Mouse (Mus musculus) G1E-ER4 (cell line): ENCODE results near the gene Catsper2. TPM values are rescaled to one million over a fixed set of nuclear protein-coding genes. Genes with fewer than 3 reads are reported as not detected.
"Not testable (repeated sequence)": the region's sequence is repeated elsewhere in the genome, so short reads cannot be mapped to it uniquely, and the experiment has no call there.

ENCODE experiments used
- GATA1 ChIP-seq: IDR thresholded peaks from one replicate; pipeline ENCODE4 v1.8.0; 2012; ENCODE audit warnings: low read length, inconsistent platforms
- polyA plus RNA-seq: library from polyadenylated mRNA; stranded (reverse); fragments of >175 nt; gene quantifications from 2 replicates; pipeline ENCODE4 v1.2.3, GENCODE M21; 2012

The Catsper2 gene
- polyA plus RNA-seq, 1 experiment: 0.21 TPM

- not testable (repeated sequence) for TF ChIP-seq GATA1
Measured at GRCm38 (mm10) chr2:121386961-121387575, 26.5 kb downstream of the Catsper2 start, which contains the start of gene Strc. Gene Strc, minus strand, starts transcription at chr2:121387168.

- no peak for TF ChIP-seq GATA1
Measured at GRCm38 (mm10) chr2:121374766-121375165, 38.8 kb downstream of the Catsper2 start.

GRCm38 (mm10) chr2:121372266-121372665 is 41.3 kb downstream of the Catsper2 start:
- TF ChIP-seq GATA1: no peak

- TF ChIP-seq GATA1: no peak
Measured at GRCm38 (mm10) chr2:121370921-121371320, 42.7 kb downstream of the Catsper2 start.

- TF ChIP-seq GATA1: no peak
Measured at GRCm38 (mm10) chr2:121368831-121369230, 44.8 kb downstream of the Catsper2 start.

- TF ChIP-seq GATA1: no peak
Measured at GRCm38 (mm10) chr2:121363656-121364055, 49.9 kb downstream of the Catsper2 start.

- TF ChIP-seq GATA1: no peak
Measured at GRCm38 (mm10) chr2:121359461-121359860, 54.1 kb downstream of the Catsper2 start.

- TF ChIP-seq GATA1: no peak
Measured at GRCm38 (mm10) chr2:121358381-121358780, 55.2 kb downstream of the Catsper2 start.

- TF ChIP-seq GATA1: no peak
Measured at GRCm38 (mm10) chr2:121357961-121358360, 55.6 kb downstream of the Catsper2 start.

GRCm38 (mm10) chr2:121357494-121357893 is 56.1 kb downstream of the Catsper2 start, which contains the start of gene Ckmt1:
Gene Ckmt1, plus strand, starts transcription at chr2:121357714.
- TF ChIP-seq GATA1: no peak

- no peak for TF ChIP-seq GATA1
Measured at GRCm38 (mm10) chr2:121354820-121355592, 58.6 kb downstream of the Catsper2 start, which contains the start of gene Ppip5k1. Gene Ppip5k1, minus strand, starts transcription at chr2:121355396.

- no peak for TF ChIP-seq GATA1
Measured at GRCm38 (mm10) chr2:121354378-121354777, 59.2 kb downstream of the Catsper2 start.

- TF ChIP-seq GATA1: no peak
Measured at GRCm38 (mm10) chr2:121353156-121353555, 60.4 kb downstream of the Catsper2 start.

Other genes with a start within 250 kb of the Catsper2 start
- gene Tubgcp4, start 243.1 kb downstream of the Catsper2 start, polyA plus RNA-seq: 17.0 and 25.6 TPM in 2 replicates
- gene Zscan29, start 242.7 kb downstream of the Catsper2 start, polyA plus RNA-seq: 10.8 and 12.7 TPM in 2 replicates
- gene Trp53bp1, start 142.4 kb downstream of the Catsper2 start, polyA plus RNA-seq: 19.4 and 21.1 TPM in 2 replicates
- gene Map1a, start 124.2 kb downstream of the Catsper2 start, polyA plus RNA-seq: 16.2 and 20.0 TPM in 2 replicates
- gene Ppip5k1, start 58.4 kb downstream of the Catsper2 start, polyA plus RNA-seq: 3.4 and 3.7 TPM in 2 replicates
- gene Ckmt1, start 56.1 kb downstream of the Catsper2 start, polyA plus RNA-seq: not detected in 2 replicates
- gene Strc, start 26.6 kb downstream of the Catsper2 start, polyA plus RNA-seq: not detected in 2 replicates
- 564 and 628 TPM in 2 replicates for gene Pdia3, start within 50 bp of the Catsper2 start, polyA plus RNA-seq
- gene Ell3, start 30.5 kb upstream of the Catsper2 start, polyA plus RNA-seq: not detected in 2 replicates
- 285 and 304 TPM in 2 replicates for gene Serf2, start 35.4 kb upstream of the Catsper2 start, polyA plus RNA-seq
- gene Hypk, start 39.5 kb upstream of the Catsper2 start, polyA plus RNA-seq: 176 and 206 TPM in 2 replicates
- not detected in 2 replicates for gene Serinc4, start 43.0 kb upstream of the Catsper2 start, polyA plus RNA-seq
- 1.7 and 2.7 TPM in 2 replicates for gene Mfap1b, start 60.3 kb upstream of the Catsper2 start, polyA plus RNA-seq
- 3.9 and 6.2 TPM in 2 replicates for gene Mfap1a, start 92.9 kb upstream of the Catsper2 start, polyA plus RNA-seq
- gene Wdr76, start 92.9 kb upstream of the Catsper2 start, polyA plus RNA-seq: 0.82 and 1.2 TPM in 2 replicates